Mouse (Mus musculus) embryonic fibroblast, embryonic 13.5 days (primary cell): ENCODE measurements around the gene Pla2g2c.

ENCODE experiments used
- CTCF ChIP-seq: IDR thresholded peaks from 2 replicates; pipeline ENCODE4 v1.5.1; 2011; ENCODE audit warnings: mild to moderate bottlenecking, control low read depth, low read length, moderate library complexity, borderline replicate concordance; ENCODE audit not compliant: insufficient read depth
- POLR2A ChIP-seq: IDR thresholded peaks from 2 replicates; pipeline ENCODE4 v1.6.1; 2011; ENCODE audit warnings: low read depth, mild to moderate bottlenecking, control low read depth, low read length, moderate library complexity

GRCm38 (mm10) chr4:138755439-138755838 lies 30.8 kb downstream of the Pla2g2c start:
- no peak for TF ChIP-seq CTCF
- TF ChIP-seq POLR2A = no peak
